Mouse (Mus musculus) heart, postnatal 0 days (tissue): ENCODE data around the gene Zmynd19.

ENCODE experiments used
- CTCF ChIP-seq: IDR thresholded peaks from 2 replicates; pipeline ENCODE4 v1.5.1; 2016; ENCODE audit warnings: antibody characterized with exemption, control low read depth, low read depth
- EP300 ChIP-seq: IDR thresholded peaks from 2 replicates; pipeline ENCODE4 v1.6.1; 2016; ENCODE audit warnings: antibody characterized with exemption, low read depth

DNA sequence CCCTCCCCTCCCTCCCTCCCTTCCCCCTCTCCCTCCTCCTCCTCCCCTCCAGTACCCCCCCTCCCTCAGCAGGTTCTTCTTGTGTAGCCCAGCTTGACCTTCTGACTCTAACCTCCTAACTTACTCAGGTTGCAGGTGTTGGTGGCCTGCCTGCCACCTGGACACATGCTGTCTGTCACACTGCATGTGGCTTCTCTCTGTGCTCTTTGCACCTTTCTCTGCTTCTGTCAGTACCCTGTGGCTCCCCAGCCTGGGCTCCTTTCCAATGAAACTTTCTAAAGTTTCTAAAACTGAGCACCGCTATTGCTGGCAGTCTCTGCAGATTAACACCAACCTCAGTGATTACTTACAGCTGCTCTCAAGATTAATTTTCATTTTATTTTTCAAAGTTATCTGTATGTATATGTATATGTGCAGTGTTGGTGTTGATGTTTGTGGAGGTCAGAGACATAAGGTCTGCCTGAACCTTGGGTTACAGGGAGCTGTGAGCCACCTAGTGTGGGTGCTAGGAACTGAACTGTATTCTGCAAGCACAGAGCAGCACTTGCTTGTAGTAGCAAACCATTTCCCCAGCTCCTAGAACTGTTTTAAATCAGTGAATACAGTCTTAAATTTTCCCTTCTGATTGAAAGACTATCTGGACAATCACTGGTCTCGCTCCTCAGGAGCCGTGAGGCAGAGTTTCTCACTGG lies 51.1 kb downstream of the Zmynd19 start:
- TF ChIP-seq CTCF: peak; percentile 62
- TF ChIP-seq EP300: no peak
